9 mouse cellular contexts compared by ENCODE assay signal in the genomic region with DNA sequence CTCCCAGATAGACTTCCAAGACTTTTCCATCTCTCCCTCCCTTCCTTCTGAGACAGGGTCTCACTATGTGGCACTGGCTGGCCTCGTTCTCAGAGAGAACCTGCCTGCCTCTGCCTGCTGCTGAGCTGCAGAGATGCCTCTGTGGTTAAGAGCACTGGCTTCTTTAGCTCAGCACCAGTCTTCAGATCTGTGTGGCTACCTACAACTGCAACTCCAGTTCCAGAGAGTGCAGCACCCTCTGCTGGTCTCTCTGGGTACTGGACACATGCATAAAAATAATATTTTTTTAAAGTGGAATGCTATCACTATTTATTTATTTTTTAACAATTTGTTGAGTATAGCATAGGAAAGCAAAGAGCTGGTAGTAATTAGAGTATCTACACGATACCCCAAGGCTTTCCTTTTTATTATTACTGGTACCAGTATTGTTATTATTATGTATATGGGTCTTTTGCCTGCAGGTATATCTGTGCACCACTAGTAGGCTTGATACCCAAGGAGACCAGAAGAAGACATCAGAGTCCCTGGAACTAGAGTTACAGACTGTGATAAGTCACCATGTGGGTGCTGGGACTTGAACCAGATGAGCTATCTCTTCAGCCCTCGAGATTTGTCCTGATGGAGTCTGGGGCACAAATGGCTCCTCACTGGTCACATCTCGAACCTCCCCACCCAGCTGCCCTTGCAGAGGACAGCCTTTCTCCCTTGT. TPM values are rescaled to one million over a fixed set of nuclear protein-coding genes. Genes with fewer than 3 reads are reported as not detected.
DNase-seq lines count a peak whose midpoint lies in the region; ATAC-seq and TF ChIP-seq lines count a peak whose summit lies in the region.
"Had no signal": no experiment of that assay in that cellular context is flagged by ENCODE, and none has a peak within 500 bp of the region (broad histone marks: within the 10 kb centered on the region; RNA-seq: fewer than 3 reads in every experiment).

No protein-coding gene starts in this region.

- 84% methylated on average over 4 of the region's 4 CpGs for WGBS in kidney, embryonic 14.5 days
- 51% methylated on average over 4 of the region's 4 CpGs for WGBS in liver, postnatal 0 days (ENCODE audit: insufficient replicate concordance)

- H3K9ac ChIP-seq in kidney, embryonic 14.5 days (ENCODE audit: low read depth, low read length): no peak overlapping the region
- H3K9ac ChIP-seq in MEL (ENCODE audit: control insufficient read depth, low read depth, low read length, poor library complexity, severe bottlenecking): no peak overlapping the region
- H3K9ac ChIP-seq in liver, postnatal 0 days (replicated peaks): no peak overlapping the region

- no peaks in the 10 kb centered on the region for H3K4me1 ChIP-seq in kidney, embryonic 14.5 days (ENCODE audit: control insufficient read depth, insufficient read depth, low read length)
- peaks cover 2 to 12% of the 10 kb centered on the region in 2 experiments; a peak in 3 of 4 replicates for H3K4me1 ChIP-seq in MEL (ENCODE audit: control insufficient read depth in 1 of 2, insufficient read depth in 2 of 2, low read length in 2 of 2)
- peaks cover 3% of the 10 kb centered on the region for H3K4me1 ChIP-seq in liver, postnatal 0 days (ENCODE audit: insufficient read depth)

- no peak overlapping the region for H3K4me2 ChIP-seq in kidney, embryonic 14.5 days (replicated peaks; ENCODE audit: low read depth, low read length)
- H3K4me2 ChIP-seq in liver, postnatal 0 days (ENCODE audit: low read depth, low read length): no peak overlapping the region

- no peak; the same call in 1 of the 2 replicates for ATAC-seq in kidney, embryonic 14.5 days (ENCODE audit: low FRiP score, low TSS enrichment)
- peak; percentile 67 for ATAC-seq in liver, postnatal 0 days

- TF ChIP-seq EP300 in MEL (IDR thresholded peaks at IDR 0.05; ENCODE audit: low read depth in 1 of 2, low read length in 2 of 2): no peak
- TF ChIP-seq EP300 in liver, postnatal 0 days (IDR thresholded peaks at IDR 0.05; ENCODE audit: low read depth): no peak

- DNase-seq in adrenal gland, adult (ENCODE audit: inconsistent age in 2 of 2, low spot score in 1 of 2): peak; percentile 58 to 90
- no peak for DNase-seq in adrenal gland, postnatal 4 days (ENCODE audit: low spot score in 2 of 2)
- peak; percentile 74 for DNase-seq in kidney, adult 9 months
- DNase-seq in MEL (ENCODE audit: low read depth, low spot score): peak; percentile 83
- DNase-seq in embryo, embryonic 9.5 days (ENCODE audit: extremely low spot score): peak; percentile 21
- DNase-seq in liver, postnatal 0 days: peak; percentile 73
- peak; percentile 33 to 62 for DNase-seq in spleen, postnatal 14 days (ENCODE audit: low spot score in 2 of 2)

- no peaks in the 10 kb centered on the region for H3K9me3 ChIP-seq in kidney, embryonic 14.5 days (ENCODE audit: control insufficient read depth, low read length)
- no peaks in the 10 kb centered on the region for H3K9me3 ChIP-seq in MEL (replicated peaks; ENCODE audit: insufficient read depth, low read length)
- H3K9me3 ChIP-seq in liver, postnatal 0 days (ENCODE audit: low read length): no peaks in the 10 kb centered on the region

- TF ChIP-seq POLR2A in MEL (IDR thresholded peaks at IDR 0.05; ENCODE audit: control insufficient read depth in 1 of 2, insufficient read depth in 1 of 2, low read depth in 1 of 2, low read length in 2 of 2, poor library complexity in 1 of 2): no peak

- H3K79me2 ChIP-seq in MEL (ENCODE audit: control insufficient read depth, insufficient read depth, low read length, poor library complexity): no peaks in the 10 kb centered on the region

- TF ChIP-seq CTCF in MEL (IDR thresholded peaks at IDR 0.05 in 2 of 3, conservative IDR thresholded peaks at IDR 0.05 in 1 of 3; ENCODE audit: control insufficient read depth in 1 of 3, insufficient read depth in 1 of 3, low read depth in 2 of 3, low read length in 3 of 3, poor library complexity in 1 of 3, severe bottlenecking in 1 of 3): peak; percentile 69 to 85 (median 79)
- peak; percentile 89 for TF ChIP-seq CTCF in liver, postnatal 0 days (IDR thresholded peaks at IDR 0.05; ENCODE audit: low read depth)

- no peaks in the 10 kb centered on the region for H3K36me3 ChIP-seq in kidney, embryonic 14.5 days (ENCODE audit: control insufficient read depth, insufficient read depth, low read length)
- H3K36me3 ChIP-seq in MEL (ENCODE audit: control insufficient read depth in 1 of 2, insufficient read depth in 2 of 2, low read length in 2 of 2): peaks cover 0 to 7% of the 10 kb centered on the region in 2 experiments; a peak in 2 of 4 replicates
- no peaks in the 10 kb centered on the region for H3K36me3 ChIP-seq in liver, postnatal 0 days (replicated peaks; ENCODE audit: insufficient read depth, low read length)

- peak; percentile 90 for TF ChIP-seq RAD21 in MEL (IDR thresholded peaks at IDR 0.05; ENCODE audit: low read depth, low read length)

- H3K27ac ChIP-seq in kidney, embryonic 14.5 days (ENCODE audit: low read depth, low read length): no peak overlapping the region
- H3K27ac ChIP-seq in MEL (ENCODE audit: control insufficient read depth, low read depth, low read length): no peak overlapping the region
- H3K27ac ChIP-seq in liver, postnatal 0 days (ENCODE audit: low read depth): no peak overlapping the region
- H3K27ac ChIP-seq: macrophage had no signal

- no peaks in the 10 kb centered on the region for H3K27me3 ChIP-seq in kidney, embryonic 14.5 days (ENCODE audit: control insufficient read depth, insufficient read depth, low read length)
- H3K27me3 ChIP-seq in MEL (ENCODE audit: control insufficient read depth in 1 of 2, insufficient read depth in 2 of 2, low read length in 2 of 2): no peaks in the 10 kb centered on the region
- H3K27me3 ChIP-seq in liver, postnatal 0 days (ENCODE audit: insufficient read depth, low read length): no peaks in the 10 kb centered on the region

- no peak overlapping the region for H3K4me3 ChIP-seq in kidney, embryonic 14.5 days (ENCODE audit: low read length)
- no peak overlapping the region for H3K4me3 ChIP-seq in MEL (ENCODE audit: control insufficient read depth in 1 of 2, insufficient read depth in 1 of 2, low read depth in 2 of 2, low read length in 2 of 2)
- no peak overlapping the region for H3K4me3 ChIP-seq in liver, postnatal 0 days (ENCODE audit: low read depth, low read length)

TF ChIP-seq in MEL, 35 proteins besides CTCF, POLR2A, EP300 and RAD21:
- TF ChIP-seq MAZ (IDR thresholded peaks at IDR 0.05; ENCODE audit: low read depth, low read length) (no peak), MAFK (IDR thresholded peaks at IDR 0.05; ENCODE audit: borderline replicate concordance, low read depth, low read length) (no peak), ZC3H11A (IDR thresholded peaks at IDR 0.05; ENCODE audit: low read depth, low read length) (peak; percentile 92), MYB (IDR thresholded peaks at IDR 0.05; ENCODE audit: low read depth, low read length) (no peak), NRF1 (IDR thresholded peaks at IDR 0.05; ENCODE audit: insufficient read depth, low read depth, low read length, poor library complexity, severe bottlenecking) (no peak), SIN3A (IDR thresholded peaks at IDR 0.05; ENCODE audit: low read length) (peak; percentile 42; the same call in 1 of the 2 replicates), ZNF384 (IDR thresholded peaks at IDR 0.05; ENCODE audit: low read depth, low read length) (peak; percentile 79), MXI1 (IDR thresholded peaks at IDR 0.05; ENCODE audit: low read depth, low read length) (0 out of 2 replicates have a peak, but pooled peaks have one; percentile 5), SMC3 (IDR thresholded peaks at IDR 0.05; ENCODE audit: low read depth, low read length) (peak; percentile 90), TBP (IDR thresholded peaks at IDR 0.05; ENCODE audit: low read depth, low read length) (0 out of 2 replicates have a peak, but pooled peaks have one; percentile 31)

RNA-seq across cellular contexts. Expression of a gene that starts 13.0 kb away (rescaled TPM):
- total RNA-seq in adrenal gland, postnatal 4 days (2021): 100 to 1,000 TPM; 122 to 124 TPM
- 51.4 and 61.6 TPM in 2 replicates for polyA plus RNA-seq in kidney, embryonic 14.5 days (2014; fragmentation: Nextera tagmentation; extraction: Ambion mirVana)
- total RNA-seq in MEL (2012; rRNA removed): 46.5 and 50.2 TPM in 2 replicates
- polyA plus RNA-seq in MEL (2012; ENCODE audit: insufficient read depth in 1 of 2, insufficient read length in 2 of 2, low read depth in 1 of 2, low replicate concordance in 2 of 2, missing spikeins in 1 of 2): 10 to 100 TPM; 38.0 to 53.3 TPM
- 19.6 and 22.1 TPM in 2 replicates for polyA plus RNA-seq in liver, postnatal 0 days (2015; fragmentation: Nextera tagmentation; extraction: Ambion mirVana)

RNA-seq across cellular contexts. Expression of a gene that starts 43.1 kb away (rescaled TPM):
- total RNA-seq in adrenal gland, postnatal 4 days (2021): 100 to 1,000 TPM; 477 to 530 TPM
- polyA plus RNA-seq in kidney, embryonic 14.5 days (2014; fragmentation: Nextera tagmentation; extraction: Ambion mirVana): 1.3 and 1.6 TPM in 2 replicates
- 0.65 and 2.0 TPM in 2 replicates for total RNA-seq in MEL (2012; rRNA removed)
- 1 to 10 TPM in 1 of 2 experiments, not detected in 1; 5.2 TPM for polyA plus RNA-seq in MEL (2012; ENCODE audit: insufficient read depth in 1 of 2, insufficient read length in 2 of 2, low read depth in 1 of 2, low replicate concordance in 2 of 2, missing spikeins in 1 of 2)
- 0.34 and 0.60 TPM in 2 replicates for polyA plus RNA-seq in liver, postnatal 0 days (2015; fragmentation: Nextera tagmentation; extraction: Ambion mirVana)
- polyA plus RNA-seq: macrophage had no signal

RNA-seq across cellular contexts. Expression of a gene that starts 55.3 kb away (rescaled TPM):
- total RNA-seq in adrenal gland, postnatal 4 days (2021): 100 to 1,000 TPM; 492 to 529 TPM
- polyA plus RNA-seq in kidney, embryonic 14.5 days (2014; fragmentation: Nextera tagmentation; extraction: Ambion mirVana): 711 and 870 TPM in 2 replicates
- 207 and 214 TPM in 2 replicates for total RNA-seq in MEL (2012; rRNA removed)
- polyA plus RNA-seq in MEL (2012; ENCODE audit: insufficient read depth in 1 of 2, insufficient read length in 2 of 2, low read depth in 1 of 2, low replicate concordance in 2 of 2, missing spikeins in 1 of 2): 100 to 1,000 TPM in 1 of 2 experiments, not detected in 1; 115 TPM
- 766 and 780 TPM in 2 replicates for polyA plus RNA-seq in liver, postnatal 0 days (2015; fragmentation: Nextera tagmentation; extraction: Ambion mirVana)

Comparison
In these comparisons a context has a peak if more than half of its experiments do, and no peak if none do; other contexts are left out.
1. DNase-seq: peak in adrenal gland, adult (2 of 2), kidney, adult 9 months (single experiment), MEL (single experiment), embryo, embryonic 9.5 days (single experiment), liver, postnatal 0 days (single experiment) and spleen, postnatal 14 days (2 of 2); none in adrenal gland, postnatal 4 days (0 of 2).